Mouse (Mus musculus) midbrain, embryonic 15.5 days (tissue): ENCODE data around the gene Ttl. TPM values are rescaled to one million over a fixed set of nuclear protein-coding genes. Genes with fewer than 3 reads are reported as not detected.
A peak's percentile ranks its signal among the peaks of the same experiment; 100 is the strongest.

ENCODE experiments used
- ATAC-seq: fragments of 200-750 bp; cut with Nextera tagmentation; replicated peaks from 2 replicates; pipeline ENCODE4 v1.8.0; 2017; ENCODE audit warnings: moderate TSS enrichment
- H3K27ac ChIP-seq: fragments of 300-500 bp; sonication (generic); 2 replicates; pipeline ENCODE4 v1.5.1; 2015; ENCODE audit warnings: mild to moderate bottlenecking, inconsistent platforms
- H3K27me3 ChIP-seq: fragments of 300-500 bp; sonication (generic); replicated peaks from 2 replicates; pipeline ENCODE4 v1.6.1; 2015; ENCODE audit warnings: inconsistent platforms
- H3K36me3 ChIP-seq: fragments of 300-500 bp; sonication (generic); replicated peaks from 2 replicates; pipeline ENCODE4 v1.6.1; 2015; ENCODE audit warnings: inconsistent platforms
- H3K4me1 ChIP-seq: fragments of 300-500 bp; sonication (generic); 2 replicates; pipeline ENCODE4 v1.6.1; 2015; ENCODE audit warnings: inconsistent platforms
- H3K4me2 ChIP-seq: fragments of 300-500 bp; sonication (generic); 2 replicates; pipeline ENCODE4 v1.6.1; 2015; ENCODE audit warnings: inconsistent platforms, mild to moderate bottlenecking, moderate library complexity
- H3K4me3 ChIP-seq: fragments of 300-500 bp; sonication (generic); 2 replicates; pipeline ENCODE4 v1.5.1; 2015; ENCODE audit warnings: mild to moderate bottlenecking, inconsistent platforms
- H3K9ac ChIP-seq: fragments of 300-500 bp; sonication (generic); 2 replicates; pipeline ENCODE4 v1.6.1; 2015; ENCODE audit warnings: mild to moderate bottlenecking, inconsistent platforms
- H3K9me3 ChIP-seq: fragments of 300-500 bp; sonication (generic); 2 replicates; pipeline ENCODE4 v1.6.1; 2016; ENCODE audit warnings: inconsistent platforms
- WGBS: fragments of 180-500 bp; shearing (Covaris S2); methylation state at CpG from one replicate; pipeline ENCODE4 v1.1.7; 2015; ENCODE audit warnings: mixed read lengths; 5-methylcytosine and 5-hydroxymethylcytosine counted together
- polyA plus RNA-seq: library from polyadenylated mRNA; unstranded; fragments of >200 nt; fragmentation: Nextera tagmentation; extraction: Ambion mirVana; gene quantifications from 2 replicates; pipeline ENCODE4 v1.2.1, GENCODE M21; 2015

Ttl gene
- polyA plus RNA-seq, result 32.2 and 32.9 TPM in 2 replicates

DNA sequence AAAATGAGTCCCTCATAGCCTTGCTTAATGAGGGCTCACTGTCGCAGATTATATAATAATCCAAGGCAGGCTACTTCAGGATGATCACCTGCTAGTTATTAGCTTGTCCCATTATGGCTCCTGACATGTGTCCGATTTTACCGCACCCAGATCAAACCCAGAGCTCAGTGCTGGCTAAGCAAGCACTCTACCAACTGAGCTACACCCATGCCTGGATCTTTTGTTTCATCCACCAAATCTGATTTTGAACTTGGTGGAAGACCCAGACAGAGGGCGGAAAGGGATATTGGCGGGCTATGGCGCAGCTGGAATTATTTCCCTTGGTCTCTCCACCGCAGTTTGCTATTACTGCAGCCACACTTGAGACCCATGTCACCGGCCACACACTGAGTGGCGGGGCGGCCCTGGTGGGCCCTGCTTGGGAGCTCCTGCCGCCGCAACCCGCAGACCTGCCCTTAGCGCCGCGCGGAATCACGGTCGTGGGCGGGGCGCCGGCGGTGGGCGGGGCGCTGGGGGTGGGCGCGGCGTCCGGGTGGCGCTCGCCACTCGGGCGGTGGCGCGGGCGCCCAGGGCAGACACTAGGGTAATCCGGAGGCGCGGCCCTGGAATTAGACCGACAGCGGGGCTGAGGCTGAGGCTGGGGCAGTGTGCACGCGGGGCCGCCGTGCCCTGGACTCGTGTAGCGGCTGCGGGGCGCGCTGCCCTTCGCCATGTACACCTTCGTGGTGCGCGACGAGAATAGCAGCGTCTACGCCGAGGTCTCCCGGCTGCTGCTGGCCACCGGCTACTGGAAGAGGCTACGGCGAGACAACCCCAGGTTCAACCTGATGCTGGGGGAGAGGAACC lies at the start of gene Ttl:
Gene Ttl, plus strand, starts transcription at position 506 of the 846 bp plus-strand sequence.
- under 1% methylated on average over 62 of the region's 62 CpGs for WGBS
- H3K27me3 ChIP-seq, result no peaks in the 10 kb centered on the region
- H3K4me1 ChIP-seq, result peaks cover 30% of the 10 kb centered on the region
- H3K27ac ChIP-seq, result peak within 1 kb of the TSS; percentile 84
- peak within 1 kb of the TSS; percentile 79 for H3K4me2 ChIP-seq
- peak within 1 kb of the TSS; percentile 70 for H3K4me3 ChIP-seq
- no peaks in the 10 kb centered on the region for H3K9me3 ChIP-seq
- H3K36me3 ChIP-seq, result no peaks in the 10 kb centered on the region
- peak within 1 kb of the TSS; percentile 77 for H3K9ac ChIP-seq
- peak; percentile 96 for ATAC-seq

DNA sequence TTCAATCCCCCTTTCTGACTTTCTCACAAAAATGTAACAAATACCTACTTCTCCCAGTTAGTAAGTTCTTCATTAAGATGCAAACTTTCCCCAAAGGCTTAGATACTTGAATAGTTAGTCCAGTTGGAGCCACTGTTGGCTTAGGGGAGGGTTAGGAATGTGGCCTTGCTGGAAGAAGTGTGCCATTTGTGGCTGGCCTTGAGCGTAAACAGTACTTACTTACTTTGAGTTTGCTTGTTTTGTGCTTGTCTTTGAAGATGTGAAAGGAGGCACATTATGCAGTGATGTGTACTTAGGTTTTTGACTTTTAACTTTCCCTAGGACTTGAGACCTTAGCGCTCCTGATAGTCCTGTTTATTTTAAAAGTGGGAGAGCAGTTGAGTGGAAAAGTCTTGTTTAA lies 45.6 kb upstream of the Ttl start:
- Histone ChIP-seq H3K4me1 (no peaks in the 10 kb centered on the region), H3K27me3 (no peaks in the 10 kb centered on the region)
- no peak for ATAC-seq

DNA sequence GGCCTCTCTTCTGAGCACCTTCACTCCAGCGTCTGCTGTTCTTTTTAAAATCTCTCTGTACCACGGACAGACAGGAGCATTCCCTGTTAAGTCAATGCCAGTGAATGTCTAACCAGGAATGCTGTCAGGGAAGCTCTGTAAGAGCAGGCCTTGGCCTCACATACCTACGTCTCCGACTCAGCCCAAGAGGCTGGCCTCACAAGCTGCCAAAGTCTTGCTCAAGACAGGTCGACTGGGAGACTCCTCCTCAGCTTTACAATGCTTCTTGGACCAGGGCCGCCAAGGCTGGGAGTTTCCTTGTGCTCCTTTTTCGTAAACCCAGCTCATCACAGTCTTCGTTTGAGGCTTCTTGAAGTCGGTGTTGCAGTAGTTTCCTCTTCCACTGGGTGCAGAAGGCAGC lies 40.9 kb upstream of the Ttl start:
- no peaks in the 10 kb centered on the region for H3K4me1 ChIP-seq
- H3K9me3 ChIP-seq, result no peaks in the 10 kb centered on the region
- no peak overlapping the region for H3K4me2 ChIP-seq
- H3K36me3 ChIP-seq, result no peaks in the 10 kb centered on the region
- H3K27me3 ChIP-seq, result no peaks in the 10 kb centered on the region
- no peak overlapping the region for H3K4me3 ChIP-seq
- no peak overlapping the region for H3K27ac ChIP-seq
- 86% methylated on average over 9 of the region's 9 CpGs for WGBS
- H3K9ac ChIP-seq, result no peak overlapping the region
- ATAC-seq, result no peak

More for the DNA sequence above, 45.6 kb upstream of the Ttl start:
- 81% methylated on average over 2 of the region's 2 CpGs for WGBS
- no peak overlapping the region for H3K4me3 ChIP-seq
- H3K27ac ChIP-seq, result no peak overlapping the region
- H3K9me3 ChIP-seq, result no peaks in the 10 kb centered on the region
- H3K36me3 ChIP-seq, result peaks cover 4% of the 10 kb centered on the region
- H3K9ac ChIP-seq, result no peak overlapping the region
- H3K4me2 ChIP-seq, result no peak overlapping the region

- WGBS, result 86% methylated on average over 5 of the region's 5 CpGs
- H3K36me3 ChIP-seq, result no peaks in the 10 kb centered on the region
- no peaks in the 10 kb centered on the region for H3K9me3 ChIP-seq
- H3K9ac ChIP-seq, result no peak overlapping the region
- H3K4me2 ChIP-seq, result no peak overlapping the region
- 0 out of 2 replicates have a peak, but pooled peaks cover 7% of the 10 kb centered on the region for H3K27me3 ChIP-seq
- no peak overlapping the region for H3K27ac ChIP-seq
- ATAC-seq, result no peak
- H3K4me1 ChIP-seq, result 0 out of 2 replicates have a peak, but pooled peaks cover 9% of the 10 kb centered on the region
- H3K4me3 ChIP-seq, result no peak overlapping the region
These were observed 30.4 kb upstream of the Ttl start for GRCm38 (mm10) chr2:129035381-129035780.

DNA sequence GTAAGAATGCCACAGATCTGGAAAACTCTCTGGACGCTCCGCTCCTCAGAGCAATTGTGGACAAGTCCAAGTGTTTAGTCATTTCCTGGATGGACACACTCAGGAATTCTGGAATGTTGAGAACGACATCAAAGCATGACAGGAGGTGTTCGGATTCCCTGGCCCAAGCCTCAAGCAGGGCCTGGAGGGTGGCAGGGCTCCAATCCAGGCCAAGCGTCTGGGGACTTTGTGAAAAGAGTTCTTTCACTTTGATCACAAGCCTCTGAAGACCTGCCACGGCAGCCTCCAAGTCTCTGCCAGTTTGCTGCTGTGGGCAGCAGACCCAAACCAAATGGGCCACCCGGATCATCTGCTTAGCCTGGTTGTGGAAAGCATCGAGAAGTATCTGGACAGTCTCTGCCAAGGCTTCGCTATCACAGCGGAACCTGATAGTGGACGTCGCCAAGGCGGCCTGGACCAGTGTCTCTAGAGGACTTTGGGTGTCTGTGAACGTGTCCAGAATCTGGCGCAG lies 27.3 kb upstream of the Ttl start:
- Histone ChIP-seq H3K27me3 (0 out of 2 replicates have a peak, but pooled peaks cover 7% of the 10 kb centered on the region), H3K9me3 (no peaks in the 10 kb centered on the region), H3K4me3 (peak overlapping the region; percentile 46), H3K27ac (peak overlapping the region; percentile 69), H3K4me1 (0 out of 2 replicates have a peak, but pooled peaks cover 9% of the 10 kb centered on the region), H3K9ac (peak overlapping the region; percentile 60), H3K36me3 (no peaks in the 10 kb centered on the region), H3K4me2 (peak overlapping the region; percentile 95)
- peak; percentile 70 for ATAC-seq
- WGBS, result 24% methylated on average over 15 of the region's 15 CpGs

DNA sequence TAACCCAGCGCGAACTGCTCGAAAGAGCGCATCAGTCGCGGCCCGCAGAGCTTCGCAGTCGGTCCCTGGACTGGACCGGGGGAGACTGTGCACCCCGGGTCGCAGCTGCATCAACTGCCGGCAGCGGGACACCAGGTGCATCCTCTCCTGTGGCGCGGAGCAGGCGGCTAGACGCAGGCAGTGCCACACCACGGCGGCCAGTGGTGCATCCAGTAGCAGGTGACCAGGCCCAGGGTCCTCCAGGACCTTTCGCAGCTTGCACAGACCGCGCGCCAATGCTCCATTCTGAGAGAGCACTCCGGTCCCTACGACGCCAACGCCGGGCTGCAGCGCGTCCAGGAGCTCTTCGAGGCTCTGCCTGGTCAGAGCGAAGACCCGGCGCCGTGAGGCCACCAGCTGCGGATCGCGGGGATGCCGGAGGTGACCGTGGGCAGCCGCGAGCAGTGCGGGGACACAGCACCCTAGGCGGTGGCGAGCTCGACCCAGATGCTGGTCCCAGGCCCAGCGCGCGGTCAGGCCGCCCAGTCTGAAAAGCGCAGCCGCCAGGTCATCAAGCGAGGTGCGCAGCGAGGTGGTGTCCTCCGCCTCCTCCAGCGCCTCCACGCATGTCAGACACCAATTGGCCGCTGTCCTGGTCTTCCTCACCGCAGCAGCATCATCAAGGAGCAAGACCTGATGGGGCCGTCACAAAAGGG lies 26.7 kb upstream of the Ttl start:
- H3K4me2 ChIP-seq, result peak overlapping the region; percentile 95
- no peaks in the 10 kb centered on the region for H3K36me3 ChIP-seq
- H3K4me1 ChIP-seq, result 0 out of 2 replicates have a peak, but pooled peaks cover 9% of the 10 kb centered on the region
- peak overlapping the region; percentile 60 for H3K9ac ChIP-seq
- WGBS, result 1% methylated on average over 62 of the region's 62 CpGs
- peak overlapping the region; percentile 46 for H3K4me3 ChIP-seq
- H3K27ac ChIP-seq, result peak overlapping the region; percentile 69
- peak; percentile 89 for ATAC-seq
- H3K9me3 ChIP-seq, result no peaks in the 10 kb centered on the region
- H3K27me3 ChIP-seq, result 0 out of 2 replicates have a peak, but pooled peaks cover 7% of the 10 kb centered on the region

DNA sequence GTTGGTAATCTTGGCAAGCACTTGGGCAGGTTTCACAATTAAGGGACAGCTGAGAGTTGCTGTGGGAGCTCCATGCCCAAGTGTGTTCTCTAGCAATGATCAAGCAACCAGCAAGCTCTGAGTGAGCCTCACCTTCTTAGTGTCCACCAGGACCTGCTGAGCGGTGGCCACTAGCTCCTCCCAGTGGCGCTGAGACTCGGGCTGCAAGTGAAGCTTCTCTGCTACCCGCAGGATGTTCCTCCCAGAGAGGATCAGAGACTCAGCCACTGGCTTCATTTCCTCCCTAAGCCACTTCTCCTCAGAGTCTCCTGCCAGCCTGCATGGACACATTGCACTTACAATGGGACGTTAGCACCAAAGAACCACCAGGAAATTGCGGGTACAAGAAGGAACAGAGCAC lies 25.2 kb upstream of the Ttl start:
- Histone ChIP-seq H3K9me3 (no peaks in the 10 kb centered on the region), H3K4me1 (0 out of 2 replicates have a peak, but pooled peaks cover 9% of the 10 kb centered on the region), H3K27me3 (0 out of 2 replicates have a peak, but pooled peaks cover 7% of the 10 kb centered on the region), H3K4me2 (no peak overlapping the region), H3K36me3 (no peaks in the 10 kb centered on the region), H3K9ac (no peak overlapping the region), H3K27ac (no peak overlapping the region), H3K4me3 (no peak overlapping the region)
- WGBS, result 37% methylated on average over 6 of the region's 6 CpGs
- no peak for ATAC-seq

DNA sequence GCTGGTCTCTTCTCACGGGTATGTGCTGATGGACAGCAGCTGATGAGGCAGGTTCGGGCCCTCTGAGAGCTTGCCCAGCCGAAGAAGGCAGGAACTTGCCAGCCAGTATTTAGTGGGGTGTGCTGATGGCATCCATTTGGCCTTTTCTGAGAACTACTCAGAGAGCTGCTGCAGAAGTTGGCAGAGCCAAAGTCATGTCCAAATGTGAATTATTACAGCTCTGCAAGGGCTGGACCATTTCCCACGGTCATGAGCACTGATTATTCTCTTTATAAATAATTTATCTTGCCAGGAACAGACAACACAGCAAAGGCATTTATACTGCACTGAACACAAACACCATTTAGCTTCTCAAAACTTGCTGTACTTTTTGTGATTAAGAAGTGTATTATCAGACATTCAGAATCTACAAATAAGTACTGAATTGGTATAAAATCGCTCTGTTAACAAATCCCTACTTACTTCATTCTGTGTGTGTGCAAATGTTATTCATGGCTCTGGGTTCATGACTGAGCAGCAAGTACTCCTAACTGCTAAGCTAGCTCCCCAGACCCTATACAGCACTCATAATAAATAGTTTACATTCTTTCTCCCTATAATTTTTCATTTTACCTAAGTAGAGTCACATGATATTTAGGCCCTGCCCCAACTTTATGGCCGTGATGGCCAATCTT lies 19.4 kb upstream of the Ttl start:
- no peak overlapping the region for H3K9ac ChIP-seq
- H3K9me3 ChIP-seq, result no peaks in the 10 kb centered on the region
- H3K4me2 ChIP-seq, result no peak overlapping the region
- no peak for ATAC-seq
- H3K4me3 ChIP-seq, result no peak overlapping the region
- 84% methylated on average over 6 of the region's 6 CpGs for WGBS
- H3K27me3 ChIP-seq, result no peaks in the 10 kb centered on the region
- no peaks in the 10 kb centered on the region for H3K4me1 ChIP-seq
- H3K27ac ChIP-seq, result no peak overlapping the region
- H3K36me3 ChIP-seq, result no peaks in the 10 kb centered on the region

DNA sequence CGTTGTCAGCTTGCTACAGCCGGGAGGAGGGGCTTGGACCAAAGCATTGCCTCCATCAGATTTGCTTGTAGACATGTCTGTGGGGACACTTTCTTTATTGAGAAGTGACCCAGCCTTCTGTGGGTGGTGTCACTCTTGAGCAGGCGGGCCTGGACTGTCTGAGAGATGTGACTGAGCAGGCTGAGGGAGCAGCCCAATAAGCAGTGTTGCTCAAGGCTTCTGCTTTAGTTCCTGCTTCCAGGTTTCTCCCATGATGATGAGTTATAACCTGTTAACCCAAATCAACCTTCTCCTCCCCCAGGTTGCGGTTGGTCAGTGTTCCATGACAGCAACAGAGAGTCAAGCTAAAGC lies 18.9 kb upstream of the Ttl start:
- Histone ChIP-seq H3K9me3 (no peaks in the 10 kb centered on the region), H3K4me3 (no peak overlapping the region), H3K27ac (no peak overlapping the region), H3K4me1 (no peaks in the 10 kb centered on the region), H3K27me3 (no peaks in the 10 kb centered on the region), H3K36me3 (no peaks in the 10 kb centered on the region), H3K9ac (no peak overlapping the region), H3K4me2 (no peak overlapping the region)
- 84% methylated on average over 4 of the region's 4 CpGs for WGBS
- ATAC-seq, result no peak

DNA sequence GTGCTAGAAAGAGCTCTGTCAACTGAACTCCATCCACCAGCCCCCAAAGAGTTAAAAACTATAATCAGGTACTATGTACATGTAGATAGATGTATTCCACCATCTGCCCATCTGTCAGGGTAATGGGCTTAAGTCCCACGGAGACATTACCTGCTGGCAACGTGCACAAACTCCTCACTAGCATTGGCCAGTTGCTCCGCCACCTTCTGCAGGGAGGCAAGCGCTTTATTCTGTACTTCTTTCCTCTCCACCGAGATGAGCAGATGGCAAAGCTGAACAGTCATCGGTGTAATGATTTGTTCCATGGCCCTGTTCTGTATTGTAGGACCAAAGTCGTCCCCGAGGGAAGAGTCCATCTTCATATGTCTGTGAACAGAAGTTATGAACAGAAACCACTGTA lies 17.9 kb upstream of the Ttl start, which contains the start of gene Vinac1:
Gene Vinac1, minus strand, starts transcription at position 362 of the 400 bp plus-strand sequence.
- ATAC-seq, result no peak
- H3K27me3 ChIP-seq, result no peaks in the 10 kb centered on the region
- H3K9ac ChIP-seq, result no peak within 1 kb of the TSS
- no peak within 1 kb of the TSS for H3K27ac ChIP-seq
- H3K4me1 ChIP-seq, result no peaks in the 10 kb centered on the region
- H3K36me3 ChIP-seq, result no peaks in the 10 kb centered on the region
- no peak within 1 kb of the TSS for H3K4me2 ChIP-seq
- no peaks in the 10 kb centered on the region for H3K9me3 ChIP-seq
- 85% methylated on average over 8 of the region's 8 CpGs for WGBS
- H3K4me3 ChIP-seq, result no peak within 1 kb of the TSS

GRCm38 (mm10) chr2:129052451-129052983 lies 13.2 kb upstream of the Ttl start:
- H3K4me2 ChIP-seq, result no peak overlapping the region
- H3K9me3 ChIP-seq, result no peaks in the 10 kb centered on the region
- no peak overlapping the region for H3K27ac ChIP-seq
- H3K36me3 ChIP-seq, result no peaks in the 10 kb centered on the region
- WGBS, result 76% methylated on average over 4 of the region's 4 CpGs
- H3K9ac ChIP-seq, result no peak overlapping the region
- H3K4me1 ChIP-seq, result no peaks in the 10 kb centered on the region
- no peaks in the 10 kb centered on the region for H3K27me3 ChIP-seq
- H3K4me3 ChIP-seq, result no peak overlapping the region
- ATAC-seq, result no peak

DNA sequence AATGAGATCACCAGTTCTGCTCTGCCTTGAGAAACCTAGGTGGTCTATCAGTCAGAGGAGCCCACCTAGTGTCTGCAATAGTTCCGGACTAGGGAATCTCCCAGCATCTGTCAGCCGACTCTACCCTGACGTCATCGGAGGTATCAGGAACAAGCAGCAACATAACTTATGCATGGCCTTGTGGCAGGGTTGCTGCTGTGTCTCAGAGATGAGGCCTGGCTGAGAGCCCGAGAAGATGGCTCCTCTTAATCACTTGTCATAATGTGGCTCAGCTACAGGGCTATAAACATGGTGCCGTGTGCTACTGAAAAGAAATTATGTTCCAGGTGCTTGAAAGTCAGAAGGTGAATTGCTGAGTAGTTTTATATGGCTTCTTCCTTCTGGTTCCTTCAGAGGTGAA lies 10.0 kb upstream of the Ttl start:
- Histone ChIP-seq H3K9ac (no peak overlapping the region), H3K4me2 (no peak overlapping the region), H3K27me3 (no peaks in the 10 kb centered on the region), H3K4me1 (no peaks in the 10 kb centered on the region), H3K4me3 (no peak overlapping the region), H3K9me3 (no peaks in the 10 kb centered on the region), H3K27ac (no peak overlapping the region), H3K36me3 (no peaks in the 10 kb centered on the region)
- no peak for ATAC-seq
- whole genome bisulfite sequencing, result 93% methylated on average over 6 of the region's 6 CpGs
